Mouse (Mus musculus): Measurements from ENCODE around the gene Kcnk4.

GRCm38 (mm10) chr19:6933436-6934194 lies 700 bp downstream of the Kcnk4 start:
- TF ChIP-seq CTCF (IDR thresholded peaks at IDR 0.05; ENCODE audit: control insufficient read depth, insufficient read depth, insufficient read length) (no peak), MAX (IDR thresholded peaks at IDR 0.05) (no peak), CEBPB (IDR thresholded peaks at IDR 0.05; ENCODE audit: low read depth) (no peak), MYOD1 (IDR thresholded peaks at IDR 0.05; ENCODE audit: control insufficient read depth, insufficient read length, low read depth) (no peak), USF1 (IDR thresholded peaks at IDR 0.05; ENCODE audit: low read depth) (no peak), MYOG (IDR thresholded peaks at IDR 0.05; ENCODE audit: control insufficient read depth, extremely low read depth, insufficient read length) (no peak)
